Mouse (Mus musculus) bone marrow macrophage, adult 2 months (primary cell): ENCODE measurements around the gene Grik4.

Experiments
- CTCF ChIP-seq: IDR thresholded peaks from 2 replicates; pipeline ENCODE4 v1.5.1; 2012; ENCODE audit warnings: low read depth, mild to moderate bottlenecking, low read length, moderate library complexity
- POLR2A ChIP-seq: IDR thresholded peaks from 2 replicates; pipeline ENCODE4 v1.6.1; 2012; ENCODE audit warnings: mild to moderate bottlenecking, low read depth, low read length, borderline replicate concordance

- TF ChIP-seq POLR2A, result no peak
- TF ChIP-seq CTCF, result no peak
These were observed 167.5 kb downstream of the Grik4 start for GRCm38 (mm10) chr9:42776804-42777203.
